Mouse (Mus musculus) thymus, adult 2 months (tissue): ENCODE results near the gene Ptdss2. TPM values are rescaled to one million over a fixed set of nuclear protein-coding genes. Genes with fewer than 3 reads are reported as not detected.

Experiments
- DNase-seq: peaks from one replicate; pipeline ENCODE4 v3.0.0; 2021
- H3K27ac ChIP-seq: fragments of 200-500 bp; 2 replicates; pipeline ENCODE4 v1.5.1; 2012; ENCODE audit warnings: low read length, control low read depth; ENCODE audit not compliant: control insufficient read depth, insufficient read depth
- H3K27me3 ChIP-seq: fragments of 200-500 bp; 2 replicates; pipeline ENCODE4 v1.6.1; 2012; ENCODE audit warnings: mild to moderate bottlenecking, low read length, moderate library complexity, mixed read lengths; ENCODE audit not compliant: control insufficient read depth, insufficient read depth
- H3K36me3 ChIP-seq: fragments of 200-500 bp; 2 replicates; pipeline ENCODE4 v1.6.1; 2012; ENCODE audit warnings: mild to moderate bottlenecking, low read length, moderate library complexity; ENCODE audit not compliant: control insufficient read depth, insufficient read depth
- H3K4me1 ChIP-seq: fragments of 200-500 bp; replicated peaks from 2 replicates; pipeline ENCODE4 v1.6.1; 2012; ENCODE audit warnings: low read length; ENCODE audit not compliant: control insufficient read depth, insufficient read depth
- H3K4me3 ChIP-seq: fragments of 200-500 bp; 2 replicates; pipeline ENCODE4 v1.5.1; 2012; ENCODE audit warnings: mild to moderate bottlenecking, low read length, control low read depth, moderate library complexity; ENCODE audit not compliant: control insufficient read depth, insufficient read depth
- CTCF ChIP-seq: fragments of 200-500 bp; IDR thresholded peaks from 2 replicates; pipeline ENCODE4 v1.5.1; 2012; ENCODE audit warnings: mild to moderate bottlenecking, control low read depth, low read length, moderate library complexity, borderline replicate concordance; ENCODE audit not compliant: control insufficient read depth, poor library complexity, insufficient read depth; ENCODE audit errors: extremely low read depth
- POLR2A ChIP-seq: fragments of 200-500 bp; IDR thresholded peaks from 2 replicates; pipeline ENCODE4 v1.6.1; 2012; ENCODE audit warnings: mild to moderate bottlenecking, low read length, control low read depth, moderate library complexity; ENCODE audit not compliant: control insufficient read depth, poor library complexity, insufficient read depth; ENCODE audit errors: extremely low read depth
- WGBS: fragments of 180-500 bp; shearing (Covaris S2); methylation state at CpG from one replicate; pipeline ENCODE4 v1.1.7; 2018; 5-methylcytosine and 5-hydroxymethylcytosine counted together
- polyA plus RNA-seq: library from polyadenylated mRNA; depleted of rRNA; stranded (reverse); fragments of >200 nt; gene quantifications from 2 replicates; pipeline ENCODE4 v1.2.3, GENCODE M21; 2012; rRNA removed

The Ptdss2 gene
- polyA plus RNA-seq, 1 experiment = 33.8 TPM

DNA sequence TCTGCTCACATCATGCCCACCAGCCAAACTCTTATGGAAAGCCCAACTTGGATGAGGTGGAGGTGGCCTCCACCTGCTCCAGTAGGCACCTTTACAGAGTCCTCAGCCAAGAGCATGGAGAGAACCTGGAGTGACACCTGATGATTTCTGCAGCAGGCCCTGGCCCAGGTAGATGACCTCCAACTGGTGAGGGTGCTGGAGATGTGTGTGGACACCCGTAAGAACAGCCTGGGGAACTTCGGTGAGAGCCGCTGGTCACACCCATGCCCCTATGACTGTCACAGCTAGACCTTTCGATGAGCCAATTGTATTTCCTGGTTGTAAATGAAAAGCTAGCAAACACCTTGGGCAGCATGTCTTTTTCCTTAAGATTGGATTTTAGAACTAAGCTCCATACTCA lies 75.9 kb downstream of the Ptdss2 start:
- Histone ChIP-seq H3K27ac (no peak overlapping the region), H3K4me1 (peaks cover 6% of the 10 kb centered on the region), H3K4me3 (no peak overlapping the region), H3K27me3 (no peaks in the 10 kb centered on the region), H3K36me3 (no peaks in the 10 kb centered on the region)
- 94% methylated on average over 4 of the region's 4 CpGs for WGBS
- DNase-seq = no peak
- TF ChIP-seq POLR2A (no peak), CTCF (no peak)

DNA sequence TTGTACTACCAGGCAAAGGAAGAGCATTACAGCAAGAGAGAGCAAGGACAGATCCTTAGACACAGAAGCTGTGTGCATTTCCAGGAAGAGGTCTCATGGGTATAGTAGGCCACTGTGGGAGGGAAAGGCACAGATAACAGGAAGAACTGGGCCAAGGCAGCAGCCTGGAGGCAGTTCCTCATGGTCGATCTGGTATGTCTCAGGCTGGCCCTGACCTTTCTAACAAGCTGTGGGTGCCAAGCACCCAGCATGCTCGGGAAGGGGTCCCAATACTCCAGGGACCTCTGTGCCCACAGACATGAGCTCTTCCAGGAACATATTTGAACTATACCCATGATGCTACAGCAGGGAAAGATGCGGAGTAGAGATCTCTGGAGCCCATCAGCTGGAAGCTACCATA lies 82.4 kb downstream of the Ptdss2 start:
- Histone ChIP-seq H3K27me3 (no peaks in the 10 kb centered on the region), H3K27ac (no peak overlapping the region), H3K36me3 (no peaks in the 10 kb centered on the region), H3K4me3 (no peak overlapping the region), H3K4me1 (no peaks in the 10 kb centered on the region)
- TF ChIP-seq POLR2A = no peak
- TF ChIP-seq CTCF = no peak
- 64% methylated on average over 3 of the region's 3 CpGs for WGBS
- no peak for DNase-seq

DNA sequence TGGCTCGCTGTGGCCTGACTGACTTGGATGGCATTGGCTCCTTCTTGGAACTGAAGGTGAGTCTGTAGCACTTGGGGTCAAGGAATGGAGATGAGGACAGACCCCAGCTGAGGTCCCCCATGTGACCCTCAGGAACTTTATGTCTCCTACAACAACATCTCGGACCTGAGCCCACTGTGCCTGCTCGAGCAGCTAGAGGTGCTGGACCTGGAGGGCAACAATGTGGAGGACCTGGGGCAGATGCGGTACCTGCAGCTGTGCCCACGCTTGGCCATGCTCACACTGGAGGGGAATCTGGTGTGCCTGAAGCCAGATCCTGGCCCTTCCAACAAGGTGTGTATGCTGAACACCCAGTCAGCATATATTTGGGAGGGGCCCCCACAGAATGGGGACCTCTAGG lies 83.3 kb downstream of the Ptdss2 start:
- H3K36me3 ChIP-seq = no peaks in the 10 kb centered on the region
- no peaks in the 10 kb centered on the region for H3K27me3 ChIP-seq
- H3K27ac ChIP-seq = no peak overlapping the region
- TF ChIP-seq CTCF (no peak), POLR2A (no peak)
- no peaks in the 10 kb centered on the region for H3K4me1 ChIP-seq
- no peak overlapping the region for H3K4me3 ChIP-seq
- WGBS = 92% methylated on average over 5 of the region's 5 CpGs
- no peak for DNase-seq

DNA sequence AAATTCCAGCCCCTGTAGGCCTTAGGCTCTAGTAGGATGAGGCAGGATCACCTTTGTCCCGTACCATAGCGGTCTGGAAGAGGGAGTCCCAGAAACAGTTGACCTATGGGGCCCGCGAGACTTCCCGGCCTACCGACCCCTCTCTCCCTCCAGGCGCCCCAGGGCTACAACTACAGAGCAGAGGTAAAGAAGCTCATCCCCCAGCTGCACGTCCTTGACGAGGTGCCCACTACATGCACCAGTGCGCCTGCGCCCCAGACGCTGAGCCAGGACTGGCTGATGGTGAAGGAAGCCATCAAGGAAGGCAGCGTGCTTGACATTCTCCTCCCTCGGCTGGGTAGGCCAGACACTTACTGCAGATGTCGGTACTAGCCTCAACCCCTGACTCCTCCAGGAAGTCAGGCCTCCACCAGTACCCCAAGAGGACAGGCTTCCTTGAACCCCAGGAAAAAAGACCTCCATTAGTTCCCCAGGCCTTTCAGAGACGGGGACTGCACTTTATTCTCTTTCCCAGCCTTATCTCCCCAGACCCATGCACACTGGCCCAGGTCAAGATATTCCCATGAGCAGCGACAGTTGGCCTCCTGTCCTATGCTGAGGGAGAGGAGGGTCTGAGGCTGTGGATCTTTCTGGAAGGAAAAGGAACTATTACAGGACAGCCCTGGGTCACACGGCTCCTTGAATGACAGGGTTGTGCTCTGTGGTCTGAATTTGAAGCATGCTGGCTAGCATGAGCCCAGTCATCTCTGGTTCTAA lies 84.2 kb downstream of the Ptdss2 start:
- Histone ChIP-seq H3K27ac (no peak overlapping the region), H3K4me3 (no peak overlapping the region), H3K4me1 (no peaks in the 10 kb centered on the region), H3K27me3 (no peaks in the 10 kb centered on the region), H3K36me3 (no peaks in the 10 kb centered on the region)
- TF ChIP-seq CTCF = no peak
- WGBS = 96% methylated on average over 18 of the region's 18 CpGs
- no peak for DNase-seq

Other genes with a start within 250 kb of the Ptdss2 start
- 99.7 and 100 TPM in 2 replicates for gene Psmd13, start 240.4 kb upstream of the Ptdss2 start, polyA plus RNA-seq
- gene Sirt3, start 240.1 kb upstream of the Ptdss2 start, polyA plus RNA-seq = 23.1 and 27.6 TPM in 2 replicates
- 159 and 231 TPM in 2 replicates for gene Cox8b, start 221.9 kb upstream of the Ptdss2 start, polyA plus RNA-seq
- gene Nlrp6, start 201.5 kb upstream of the Ptdss2 start, polyA plus RNA-seq = 0.32 and 0.71 TPM in 2 replicates
- 60.1 and 68.6 TPM in 2 replicates for gene Pgghg, start 181.0 kb upstream of the Ptdss2 start, polyA plus RNA-seq
- 0.43 and 0.81 TPM in 2 replicates for gene Ifitm5, start 172.1 kb upstream of the Ptdss2 start, polyA plus RNA-seq
- gene Gm45717, start 166.4 kb upstream of the Ptdss2 start, polyA plus RNA-seq = not detected in 2 replicates
- gene Ifitm2, start 166.4 kb upstream of the Ptdss2 start, polyA plus RNA-seq = 207 and 296 TPM in 2 replicates
- gene Ifitm1, start 155.2 kb upstream of the Ptdss2 start, polyA plus RNA-seq = 39.0 and 60.9 TPM in 2 replicates
- 309 and 397 TPM in 2 replicates for gene Ifitm3, start 111.6 kb upstream of the Ptdss2 start, polyA plus RNA-seq
- gene Ifitm6, start 104.5 kb upstream of the Ptdss2 start, polyA plus RNA-seq = 4.7 and 5.9 TPM in 2 replicates
- gene Gm17387, start 93.3 kb upstream of the Ptdss2 start, polyA plus RNA-seq = not detected in 2 replicates
- gene B4galnt4, start 61.3 kb upstream of the Ptdss2 start, polyA plus RNA-seq = 1.4 and 1.6 TPM in 2 replicates
- gene Pkp3, start 44.2 kb upstream of the Ptdss2 start, polyA plus RNA-seq = 46.8 and 49.9 TPM in 2 replicates
- gene Sigirr, start 21.8 kb upstream of the Ptdss2 start, polyA plus RNA-seq = 62.4 and 67.3 TPM in 2 replicates
- gene Ano9, start 4.6 kb upstream of the Ptdss2 start, polyA plus RNA-seq = 1.5 and 2.9 TPM in 2 replicates
- 59.0 and 75.9 TPM in 2 replicates for gene Rnh1, start 50.5 kb downstream of the Ptdss2 start, polyA plus RNA-seq
- 65.6 and 77.9 TPM in 2 replicates for gene Hras, start 71.6 kb downstream of the Ptdss2 start, polyA plus RNA-seq
- gene Lrrc56, start 71.8 kb downstream of the Ptdss2 start, polyA plus RNA-seq = 7.1 and 7.4 TPM in 2 replicates
- gene Lmntd2, start 91.7 kb downstream of the Ptdss2 start, polyA plus RNA-seq = 4.6 and 5.5 TPM in 2 replicates
- 29.8 TPM in 2 replicates for gene Rassf7, start 93.5 kb downstream of the Ptdss2 start, polyA plus RNA-seq
- gene Phrf1, start 106.4 kb downstream of the Ptdss2 start, polyA plus RNA-seq = 64.1 and 80.2 TPM in 2 replicates
- 219 and 278 TPM in 2 replicates for gene Irf7, start 144.1 kb downstream of the Ptdss2 start, polyA plus RNA-seq
- gene Cdhr5, start 154.4 kb downstream of the Ptdss2 start, polyA plus RNA-seq = 2.2 and 2.7 TPM in 2 replicates
- 10.3 and 10.6 TPM in 2 replicates for gene Sct, start 156.8 kb downstream of the Ptdss2 start, polyA plus RNA-seq
- gene Drd4, start 169.6 kb downstream of the Ptdss2 start, polyA plus RNA-seq = 0.18 and 0.47 TPM in 2 replicates
- gene Deaf1, start 205.3 kb downstream of the Ptdss2 start, polyA plus RNA-seq = 34.9 and 40.2 TPM in 2 replicates
- gene Tmem80, start 205.4 kb downstream of the Ptdss2 start, polyA plus RNA-seq = 78.1 and 81.8 TPM in 2 replicates
- gene Eps8l2, start 216.5 kb downstream of the Ptdss2 start, polyA plus RNA-seq = 20.2 and 25.4 TPM in 2 replicates